Mouse (Mus musculus) kidney, postnatal 10 days (tissue): ENCODE measurements around the gene Washc4.

Experiments
- DNase-seq: peaks from one replicate; pipeline ENCODE4 v3.0.0; 2021; ENCODE audit warnings: mixed read lengths

Gene Washc4

DNA sequence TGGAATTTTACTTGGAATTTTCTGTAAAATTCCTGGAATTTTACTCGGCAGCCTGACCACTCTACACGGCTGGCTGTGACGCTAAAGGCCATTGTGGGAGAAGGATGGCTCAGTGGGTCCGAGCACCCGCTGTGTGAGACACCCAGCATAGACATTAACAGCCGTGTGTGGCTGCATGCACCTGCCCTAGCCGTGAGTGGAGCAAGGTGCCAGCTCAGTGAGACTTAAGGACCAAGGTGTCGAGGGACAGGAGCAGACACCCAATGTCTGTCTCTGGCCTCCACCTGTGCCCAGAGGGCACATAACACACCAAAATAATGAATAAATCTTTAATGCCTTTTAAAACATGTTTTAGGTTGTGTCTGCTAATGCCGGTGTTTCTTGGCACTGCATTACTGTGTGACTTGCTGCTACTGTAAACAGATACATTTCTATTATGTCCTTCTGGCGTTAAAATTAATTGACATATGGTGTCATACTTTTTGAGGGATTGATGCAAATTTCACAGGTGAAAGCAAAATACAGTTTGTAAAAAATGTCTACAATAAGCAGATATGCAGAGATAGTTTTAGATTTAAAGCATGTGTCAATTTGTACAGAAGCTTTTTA is 60.5 kb downstream of the Washc4 start:
- DNase-seq, result peak; percentile 7

DNA sequence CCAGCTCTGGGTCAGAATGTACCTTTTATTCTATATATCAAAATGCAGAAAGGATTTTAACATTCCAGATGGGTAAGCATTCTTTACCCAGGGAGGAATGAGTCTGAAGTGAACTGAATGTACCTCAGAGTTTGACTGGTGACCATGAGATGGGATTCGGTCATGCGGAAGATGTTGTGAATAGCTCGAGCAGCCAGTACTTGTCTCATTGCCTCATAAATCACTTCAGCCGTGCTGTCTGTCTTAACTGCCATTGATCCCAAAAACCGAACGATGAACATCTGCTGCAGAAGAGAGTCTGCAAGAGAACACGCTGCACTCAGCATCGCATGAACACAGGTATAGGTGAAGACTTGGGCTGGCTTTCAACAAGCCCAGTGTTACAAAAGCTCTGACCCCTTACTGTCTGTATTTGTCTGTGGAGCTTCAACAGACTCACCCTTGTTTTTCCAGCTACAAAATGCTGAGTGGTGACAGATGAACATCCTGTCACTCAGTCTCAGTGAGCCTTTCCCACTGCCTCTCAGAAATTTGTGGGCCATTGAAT is 62.2 kb downstream of the Washc4 start:
- DNase-seq, result peak; percentile 3

DNA sequence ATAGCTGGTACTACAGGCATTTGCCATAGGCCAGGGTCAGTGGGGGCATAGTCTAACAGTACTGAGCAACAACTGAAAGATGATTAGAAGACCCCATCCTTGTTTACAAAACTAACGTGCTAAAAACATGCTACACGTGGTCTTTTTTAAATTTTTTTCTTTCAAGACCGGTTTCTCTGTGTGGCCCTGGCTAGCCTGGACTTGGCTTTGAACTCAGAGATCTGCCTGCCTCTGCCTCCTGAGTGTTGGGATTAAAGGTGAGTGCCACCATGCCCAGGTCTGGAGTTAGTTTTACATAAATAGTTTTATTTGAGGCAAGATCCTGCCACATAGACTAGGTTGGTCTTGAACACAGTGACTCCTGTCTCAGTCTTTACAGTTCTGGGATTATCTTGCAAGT is 63.6 kb downstream of the Washc4 start:
- DNase-seq, result peak; percentile 1

DNA sequence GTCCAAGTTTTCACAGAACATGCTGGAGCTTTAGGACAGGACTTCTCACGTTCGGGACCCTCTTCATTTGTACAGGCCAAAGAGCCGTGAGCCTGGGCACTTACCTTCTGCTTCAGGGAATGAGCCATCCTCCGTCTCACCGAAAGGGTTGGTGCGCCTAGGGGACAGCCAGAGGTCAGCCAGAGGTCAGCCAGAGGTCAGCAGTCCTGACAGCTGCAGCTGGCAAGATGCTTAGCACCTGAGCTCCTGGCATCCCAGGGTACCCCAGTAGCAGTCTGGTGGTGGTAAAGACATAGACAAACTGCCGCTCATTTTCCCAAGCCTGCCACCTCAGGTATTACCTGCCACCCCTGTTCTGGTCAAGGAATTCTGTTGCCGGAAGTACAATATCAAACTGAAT is 65.0 kb downstream of the Washc4 start:
- no peak for DNase-seq

DNA sequence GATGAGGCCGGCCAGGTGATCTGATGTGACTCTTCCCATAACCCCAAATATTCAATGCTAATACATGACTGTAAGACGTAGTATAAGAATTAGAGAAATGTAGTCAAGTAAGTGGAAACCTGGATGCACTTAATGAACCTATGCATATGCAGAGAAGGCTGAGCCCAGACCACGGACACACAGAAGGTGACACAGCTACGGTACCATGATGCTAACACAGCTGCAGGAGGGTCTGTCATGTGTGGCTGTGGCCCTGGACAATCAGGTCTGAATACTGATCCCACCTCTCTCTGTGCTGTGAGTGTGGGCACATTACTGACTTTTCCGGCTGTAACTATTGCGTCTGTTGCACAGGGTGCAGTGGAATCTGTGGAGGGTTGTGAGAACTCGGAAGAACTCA is 67.0 kb downstream of the Washc4 start:
- DNase-seq, result no peak

DNA sequence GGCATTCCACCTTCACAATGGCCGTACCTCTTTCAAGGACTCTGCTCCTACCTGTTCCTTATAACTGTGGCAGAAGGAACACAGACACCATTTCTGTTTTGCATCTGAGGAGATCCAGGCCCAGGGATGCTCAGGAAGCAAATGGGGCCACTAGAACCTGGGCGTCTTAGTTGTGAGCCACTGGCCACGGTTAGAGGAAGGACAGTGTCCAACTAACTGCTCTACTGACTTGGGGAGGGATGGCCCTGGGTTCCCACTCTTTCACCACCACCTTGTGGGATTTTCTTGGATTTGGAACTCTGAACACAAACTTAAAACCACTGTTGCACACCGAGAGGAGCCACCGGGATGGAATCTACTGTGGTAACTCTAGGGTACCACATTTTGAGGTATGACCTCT is 68.3 kb downstream of the Washc4 start:
- no peak for DNase-seq

DNA sequence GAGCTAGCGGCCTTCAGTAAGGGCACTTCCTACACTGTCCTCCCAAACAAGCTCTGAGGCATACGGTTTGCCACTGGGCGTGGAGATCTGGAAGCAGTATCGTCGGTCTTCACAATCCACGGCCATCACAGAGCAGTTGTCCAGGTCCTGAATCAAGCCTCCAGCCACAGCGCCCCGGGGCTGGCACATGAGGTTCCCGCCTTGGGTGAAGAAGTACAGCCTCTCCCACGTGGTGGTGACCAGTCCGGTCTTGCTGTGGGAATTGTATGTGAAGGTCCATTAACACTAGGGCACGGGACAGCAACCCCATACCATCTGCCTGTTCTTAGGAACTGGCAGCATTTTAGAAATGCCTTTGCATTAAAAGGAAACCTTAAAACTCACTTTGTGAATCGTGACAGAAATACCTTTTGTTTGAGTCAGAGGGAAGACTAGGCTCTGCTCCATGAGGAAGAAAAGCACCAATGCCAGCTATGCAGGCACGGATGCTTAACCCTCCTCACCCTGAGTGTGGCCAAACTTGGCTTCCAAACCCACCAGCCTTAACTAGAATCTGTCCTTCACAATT is 69.2 kb downstream of the Washc4 start:
- no peak for DNase-seq

DNA sequence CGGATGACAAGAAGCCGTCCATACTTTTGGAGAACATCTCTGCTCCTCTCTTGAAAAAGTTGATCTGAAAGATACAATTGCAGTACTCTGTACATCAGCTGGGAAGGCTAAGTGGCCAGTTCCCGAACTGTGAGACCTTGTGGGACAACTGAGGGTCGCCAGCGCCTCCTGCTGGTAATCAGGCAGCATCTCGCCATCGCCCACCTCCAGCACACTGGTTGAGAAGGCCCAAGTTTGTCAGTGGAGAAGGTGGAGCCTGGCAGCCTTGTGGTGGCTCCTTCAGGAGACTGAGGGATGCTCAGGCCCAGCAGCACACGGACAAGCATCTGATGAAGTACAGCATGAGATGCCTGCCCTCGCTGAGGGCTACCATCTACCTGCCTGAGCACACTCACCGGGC is 73.8 kb downstream of the Washc4 start:
- DNase-seq, result peak; percentile 46

DNA sequence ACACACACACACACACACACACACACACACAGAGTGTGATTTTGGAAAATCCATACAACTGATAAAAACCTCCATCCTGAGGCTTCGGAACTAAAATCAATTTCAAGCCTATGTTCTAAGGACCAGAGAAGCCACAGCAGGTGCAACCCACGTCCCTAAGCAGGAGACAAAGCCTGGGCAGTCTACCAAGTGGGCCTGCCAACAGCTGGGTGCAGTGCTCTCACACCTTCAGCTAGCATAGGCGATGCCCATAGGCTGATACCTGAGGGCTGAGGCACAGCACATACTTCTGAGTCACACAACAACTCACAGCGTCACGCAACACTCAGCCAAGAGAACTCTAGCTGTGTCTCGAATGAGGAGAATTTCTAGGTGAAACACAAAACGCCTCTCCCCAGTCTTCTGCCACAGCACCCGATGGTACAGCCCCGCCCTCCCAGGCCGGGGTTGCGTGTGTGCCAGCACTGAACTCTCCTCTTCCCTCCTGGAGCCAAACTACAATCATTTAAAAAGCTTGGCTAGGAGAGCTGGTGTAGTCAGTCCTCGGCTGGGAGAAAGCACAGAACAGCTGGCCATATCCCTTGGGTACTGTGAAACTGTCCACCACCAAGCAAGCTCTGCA is 75.4 kb downstream of the Washc4 start:
- peak; percentile 45 for DNase-seq

DNA sequence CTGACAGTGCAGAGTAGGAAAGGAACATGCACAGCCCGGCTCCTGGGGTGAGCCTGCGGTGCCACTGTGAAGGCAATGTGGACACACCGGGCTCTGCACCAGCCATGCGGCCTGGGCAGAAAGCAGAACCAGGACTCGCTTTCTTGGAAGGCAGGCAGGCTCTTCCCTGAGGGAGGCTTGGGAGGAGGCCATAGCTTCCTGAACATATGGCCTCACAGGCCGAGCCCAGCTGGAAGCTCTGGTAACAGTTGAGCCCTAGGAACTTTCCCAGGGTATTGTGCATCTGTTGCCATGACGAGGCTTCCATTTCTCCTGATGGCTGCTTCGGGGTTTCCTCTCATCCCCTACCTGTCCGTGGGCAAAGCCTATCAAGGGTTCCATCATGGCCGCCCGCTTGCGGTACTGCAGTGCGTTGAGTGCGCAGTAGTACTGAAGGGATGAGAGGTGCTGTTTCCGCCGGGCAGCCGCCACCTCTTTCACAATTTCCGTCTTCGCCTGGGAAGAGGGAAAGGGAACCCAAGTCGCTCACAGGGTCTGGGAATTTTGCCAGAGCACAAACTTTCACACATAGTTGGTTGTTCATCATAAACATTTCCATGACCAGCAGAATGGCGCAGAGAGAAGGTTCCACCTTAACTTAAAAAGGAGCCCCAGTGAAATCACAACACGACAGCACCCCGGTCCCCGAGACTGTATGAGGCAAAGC is 77.0 kb downstream of the Washc4 start:
- DNase-seq, result no peak

DNA sequence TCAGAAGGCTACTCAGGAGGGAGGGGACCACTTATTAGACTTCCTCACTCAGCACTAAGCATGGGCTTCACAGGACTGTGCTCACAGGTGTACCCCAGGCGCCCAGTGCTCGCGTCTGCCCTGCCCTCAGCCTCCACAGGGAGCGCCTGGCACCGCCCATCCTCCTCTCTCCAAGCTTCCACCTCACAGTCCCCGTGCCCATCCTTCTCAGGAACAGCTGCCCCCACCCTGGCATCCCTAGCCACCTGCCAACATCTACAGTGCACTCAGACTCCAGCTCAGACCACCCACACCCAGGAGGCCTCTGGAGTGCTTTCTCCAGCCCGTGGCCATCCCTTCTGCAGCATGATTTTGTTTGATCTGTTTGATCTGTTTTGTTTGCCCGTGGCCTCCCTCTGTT is 80.5 kb downstream of the Washc4 start:
- DNase-seq, result no peak

DNA sequence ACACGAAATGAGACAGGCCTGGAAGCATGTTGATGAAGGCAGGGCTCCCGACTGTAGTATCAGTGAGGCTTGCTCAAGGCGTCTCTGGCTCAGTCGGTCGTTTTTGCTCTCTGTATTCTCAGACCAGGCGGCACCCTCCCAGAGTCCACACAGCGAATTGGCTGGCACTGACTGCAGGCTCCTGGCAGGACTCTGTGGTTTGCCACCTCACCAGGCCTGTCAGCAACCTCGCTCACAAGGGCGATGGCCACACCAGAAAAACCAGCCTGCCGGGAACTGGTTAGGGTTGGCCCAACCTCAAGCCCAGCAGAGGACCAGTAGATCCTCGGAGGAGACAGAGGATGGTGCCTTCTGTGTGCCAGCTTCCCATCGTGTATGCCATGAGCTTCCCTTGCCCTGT is 81.3 kb downstream of the Washc4 start:
- no peak for DNase-seq

DNA sequence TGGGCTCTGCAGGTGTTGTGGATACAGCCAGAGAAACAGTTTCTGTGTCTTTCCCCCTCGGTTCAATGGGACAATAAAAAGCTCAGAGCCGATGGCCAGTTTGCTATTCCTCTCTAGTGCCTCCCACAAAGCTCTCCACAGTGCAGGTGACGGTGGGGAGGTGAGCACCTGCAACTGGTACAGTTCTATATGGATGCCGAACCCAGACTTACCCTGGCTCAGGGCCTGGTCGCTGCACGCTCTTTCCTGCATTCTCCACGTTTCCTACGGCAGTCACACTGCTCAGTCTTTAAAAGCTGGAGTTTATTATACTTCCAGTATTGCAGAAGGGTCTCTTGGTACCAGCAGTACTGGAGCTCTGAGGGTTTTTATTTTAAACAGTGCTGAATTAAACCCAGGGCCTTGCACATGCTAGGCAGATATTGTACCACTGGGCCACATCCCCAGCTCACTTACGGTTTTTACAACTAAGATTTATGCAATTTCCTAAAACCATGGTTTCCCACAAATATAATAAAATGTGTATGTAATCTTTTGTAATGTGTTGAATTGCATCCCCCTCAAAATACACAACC is 83.6 kb downstream of the Washc4 start:
- DNase-seq, result no peak

DNA sequence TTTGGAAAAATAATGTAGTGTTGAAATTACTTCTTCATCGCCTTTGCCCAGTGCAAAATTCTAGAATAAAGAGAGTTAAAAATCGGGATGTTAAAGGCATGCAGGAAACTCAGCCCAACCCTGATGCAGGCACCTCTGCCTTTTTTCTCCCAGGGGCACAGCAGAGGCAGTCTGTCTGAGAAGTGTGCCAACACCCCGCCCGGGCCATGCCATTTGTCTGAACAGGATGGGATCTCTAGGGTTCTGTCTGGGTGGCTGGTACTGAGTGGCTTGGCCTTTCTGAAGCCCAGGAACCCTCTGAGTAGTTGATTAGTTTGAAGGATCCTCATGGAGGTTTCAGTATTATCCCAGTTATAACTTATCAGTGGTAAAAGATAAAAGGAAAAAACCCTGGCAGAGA is 84.7 kb downstream of the Washc4 start:
- DNase-seq, result no peak

DNA sequence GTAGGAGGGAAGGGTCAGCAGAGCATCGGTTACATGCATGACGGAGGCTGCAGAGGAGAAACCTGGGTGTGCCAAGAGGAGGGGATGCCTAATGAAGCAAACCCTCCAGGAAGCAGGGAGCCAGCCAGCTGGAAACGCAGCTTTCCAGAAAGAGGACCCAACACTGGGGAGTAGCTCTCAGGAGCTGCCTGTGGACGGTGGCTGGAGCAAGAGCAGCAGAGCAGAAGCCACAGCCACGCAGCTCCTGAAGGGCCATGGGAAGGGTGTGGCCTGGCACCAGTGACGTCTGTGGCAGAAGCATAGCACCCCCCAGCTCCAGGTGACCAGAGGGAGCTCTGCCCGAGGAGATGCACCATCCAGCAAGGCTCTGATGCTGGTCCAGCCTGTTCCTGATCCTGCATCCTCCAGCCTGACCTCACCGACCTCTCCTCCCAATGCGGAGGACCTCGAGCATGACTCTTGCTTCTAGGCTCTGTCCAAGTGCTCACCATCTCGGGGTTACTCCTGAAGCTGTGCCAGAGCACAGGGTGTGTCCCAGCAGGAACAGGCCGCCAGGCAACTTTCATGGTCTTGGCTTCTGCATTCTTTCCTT is 85.7 kb downstream of the Washc4 start:
- no peak for DNase-seq

DNA sequence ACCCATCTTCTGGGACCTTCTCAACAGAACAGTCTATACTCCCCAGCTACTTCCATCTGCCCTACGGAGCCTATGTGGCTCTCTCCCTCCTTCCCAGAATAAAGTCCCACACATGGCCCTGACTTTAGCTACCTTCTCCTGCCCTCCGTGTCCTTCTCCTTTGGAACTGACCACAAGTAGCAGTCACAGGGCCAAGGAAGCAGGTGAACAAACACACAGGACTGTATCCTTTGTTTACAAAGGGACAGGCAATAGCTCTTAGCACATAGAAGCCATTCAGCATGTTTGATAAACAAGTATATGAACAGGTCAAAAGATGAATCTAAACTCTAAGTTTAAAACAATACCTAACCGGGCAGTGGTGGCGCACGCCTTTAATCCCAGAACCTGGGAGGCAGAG is 86.3 kb downstream of the Washc4 start:
- no peak for DNase-seq

DNA sequence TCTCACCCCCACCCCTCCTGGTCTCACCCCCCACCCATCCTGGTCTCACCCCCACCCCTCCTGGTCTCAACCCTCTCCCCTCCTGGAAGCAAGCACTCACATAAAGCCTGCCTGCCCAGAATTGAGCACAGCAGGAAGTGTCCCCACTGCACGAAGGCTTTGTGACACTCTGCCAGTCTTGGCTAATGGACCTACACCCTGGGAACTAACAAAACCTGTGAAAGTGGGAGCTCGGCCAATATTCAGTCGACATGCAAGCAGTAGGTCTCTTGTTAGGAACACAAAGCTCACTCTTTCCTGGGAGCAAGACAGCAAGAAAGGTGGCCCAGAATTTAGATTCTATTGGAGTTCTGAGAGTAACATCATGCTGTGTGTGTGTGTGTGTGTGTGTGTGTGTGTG is 87.3 kb downstream of the Washc4 start:
- no peak for DNase-seq

DNA sequence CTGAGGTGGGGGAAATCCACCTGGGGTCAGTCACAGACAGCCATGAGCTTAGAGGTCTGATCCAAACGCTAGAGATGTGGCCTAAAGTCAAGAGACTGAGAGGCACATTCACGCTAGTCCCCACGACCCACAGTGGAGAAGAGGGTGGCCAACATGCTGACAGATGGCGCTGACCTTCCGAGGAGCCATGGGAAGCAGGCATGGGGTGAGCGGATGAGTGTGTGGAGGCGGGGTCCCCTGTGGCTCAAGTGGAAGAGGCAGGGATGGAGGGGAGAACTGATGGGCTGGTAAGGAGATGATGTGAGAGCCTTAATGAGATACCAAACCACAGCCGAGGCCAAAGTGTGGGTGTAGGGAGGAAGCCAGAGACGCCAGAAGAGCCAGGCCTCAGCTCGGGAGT is 88.2 kb downstream of the Washc4 start:
- DNase-seq, result no peak

DNA sequence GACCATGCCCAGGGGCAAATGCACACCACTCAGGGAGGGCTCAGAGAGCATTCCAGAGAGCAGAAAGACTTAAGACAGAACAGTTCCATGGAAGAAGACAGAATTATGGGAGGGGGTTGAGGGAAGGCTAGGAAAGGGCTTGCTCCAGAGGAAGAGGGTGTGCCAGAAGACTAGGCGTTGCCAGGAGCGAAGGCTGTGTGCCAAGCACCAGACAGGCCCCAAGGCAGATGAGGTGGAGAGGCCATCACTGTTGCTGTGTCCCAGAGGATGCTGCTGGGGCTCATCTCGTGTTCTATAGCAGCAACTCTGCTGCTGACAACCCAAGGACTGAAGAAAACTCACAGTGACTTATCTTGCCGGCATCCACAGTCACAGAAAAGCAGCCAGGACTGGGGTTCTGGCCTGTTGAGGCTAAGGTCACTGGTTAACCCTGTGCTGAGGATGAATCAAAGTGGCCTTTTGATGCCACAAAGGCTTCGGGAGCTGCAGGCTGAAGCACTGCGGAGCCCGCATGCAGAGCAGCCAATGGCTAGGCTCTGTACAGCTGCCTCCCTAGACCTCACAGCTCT is 89.3 kb downstream of the Washc4 start:
- DNase-seq, result no peak

DNA sequence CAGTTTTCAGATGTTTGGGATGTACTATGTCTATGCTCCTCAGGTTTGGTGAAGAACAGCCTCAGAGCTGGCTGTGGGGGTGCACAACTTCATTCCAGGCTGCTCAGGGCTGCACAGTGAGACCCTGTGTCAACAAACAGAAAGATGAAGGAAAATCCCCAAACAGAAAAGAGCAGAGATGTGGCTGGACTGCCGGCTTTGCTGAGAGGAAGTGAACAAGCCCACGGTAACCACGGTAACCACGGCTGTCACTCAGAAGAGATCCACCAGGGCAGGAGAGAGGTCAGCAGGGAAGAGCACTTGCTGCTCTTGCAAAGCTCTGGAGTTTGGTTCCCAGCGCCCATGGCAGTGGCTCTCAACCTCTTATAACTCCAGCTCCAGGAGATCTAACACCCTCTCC is 90.9 kb downstream of the Washc4 start:
- DNase-seq, result peak; percentile 73

DNA sequence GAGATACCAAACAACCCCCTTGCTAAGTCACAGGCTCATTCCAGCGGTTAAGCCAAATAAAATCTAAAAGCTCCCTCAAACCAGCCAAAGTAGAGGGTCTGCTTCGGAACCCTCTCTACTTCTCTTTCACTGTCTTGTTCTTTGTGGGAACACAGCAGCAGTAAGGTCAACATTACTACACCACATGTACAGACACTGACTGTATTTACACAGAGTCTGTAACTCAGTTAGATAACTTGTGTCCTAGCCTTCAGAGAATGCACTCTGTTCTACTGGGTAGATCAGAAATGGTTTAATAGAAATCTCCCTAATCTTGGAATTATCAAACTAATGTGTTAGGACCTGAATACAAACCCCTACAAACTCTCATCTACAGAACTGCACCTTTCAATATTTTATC is 92.6 kb downstream of the Washc4 start:
- no peak for DNase-seq

DNA sequence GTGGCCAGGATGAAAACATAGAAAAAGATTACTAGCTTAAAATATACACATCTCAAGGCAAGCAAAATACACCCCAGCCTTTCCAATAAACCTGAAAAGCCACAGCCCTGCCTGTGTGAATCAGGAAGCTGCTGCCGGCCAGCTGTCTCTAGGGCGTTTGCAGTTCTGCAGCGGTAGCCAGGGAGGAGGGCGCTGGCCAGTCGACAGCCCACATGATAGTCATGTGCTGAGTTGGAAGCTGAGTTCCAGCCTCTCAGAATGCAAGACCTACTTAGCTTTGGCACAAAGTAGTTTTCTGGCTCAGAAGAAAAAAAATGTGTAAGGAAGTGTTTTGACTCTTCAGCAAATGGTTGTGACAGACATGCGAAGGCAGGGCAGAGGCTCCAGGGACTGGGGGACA is 93.7 kb downstream of the Washc4 start:
- DNase-seq, result peak; percentile 80

DNA sequence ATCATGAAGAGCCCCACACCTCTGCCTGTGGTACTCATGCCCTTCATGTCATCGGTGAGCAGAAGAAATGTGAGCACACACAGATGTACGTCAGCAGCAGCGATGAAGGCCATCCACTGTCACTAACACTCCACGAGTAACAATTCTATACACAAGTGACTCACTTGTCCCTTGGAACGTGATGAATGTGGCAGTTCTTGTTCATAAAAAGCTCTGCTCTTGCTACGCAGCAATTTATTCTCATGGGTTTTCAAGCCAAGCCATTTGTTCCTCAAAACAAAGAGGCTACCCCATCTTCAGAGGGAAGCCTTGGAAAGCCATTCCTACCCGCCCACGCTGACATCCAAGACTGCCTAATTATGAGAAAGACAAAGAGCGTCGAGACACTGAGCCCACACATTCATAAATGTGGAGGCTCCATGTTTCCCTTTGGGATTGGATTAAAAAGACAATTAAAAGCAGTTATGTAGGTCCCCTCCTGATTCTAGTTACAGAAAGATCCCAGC is 96.4 kb downstream of the Washc4 start:
- no peak for DNase-seq
